Mouse (Mus musculus) myocyte (in vitro differentiated cells): ENCODE measurements around the gene Grb10.

ENCODE experiments used
- MYOD1 ChIP-seq, 3 experiments: IDR thresholded peaks; one replicate each; pipeline ENCODE4 v1.6.1; 2011; ENCODE audit warnings: control low read depth in 2 of 3, low read depth in 2 of 3, mild to moderate bottlenecking in 2 of 3, moderate library complexity in 1 of 3; ENCODE audit not compliant: insufficient read length in 2 of 3, control insufficient read depth in 1 of 3
- POLR2A ChIP-seq: IDR thresholded peaks from one replicate; pipeline ENCODE4 v1.6.1; 2011; ENCODE audit warnings: low read depth, mild to moderate bottlenecking, control low read depth, moderate library complexity; ENCODE audit not compliant: insufficient read length
- POLR2AphosphoS2 ChIP-seq: IDR thresholded peaks from one replicate; pipeline ENCODE4 v1.6.1; 2011; ENCODE audit warnings: low read depth, control low read depth; ENCODE audit not compliant: insufficient read length
- TCF12 ChIP-seq: IDR thresholded peaks from one replicate; pipeline ENCODE4 v1.6.1; 2011; ENCODE audit warnings: mild to moderate bottlenecking, control low read depth; ENCODE audit not compliant: poor library complexity, insufficient read depth, severe bottlenecking
- TCF3 ChIP-seq: IDR thresholded peaks from one replicate; pipeline ENCODE4 v1.6.1; 2011; ENCODE audit warnings: low read depth, control low read depth; ENCODE audit not compliant: insufficient read length

DNA sequence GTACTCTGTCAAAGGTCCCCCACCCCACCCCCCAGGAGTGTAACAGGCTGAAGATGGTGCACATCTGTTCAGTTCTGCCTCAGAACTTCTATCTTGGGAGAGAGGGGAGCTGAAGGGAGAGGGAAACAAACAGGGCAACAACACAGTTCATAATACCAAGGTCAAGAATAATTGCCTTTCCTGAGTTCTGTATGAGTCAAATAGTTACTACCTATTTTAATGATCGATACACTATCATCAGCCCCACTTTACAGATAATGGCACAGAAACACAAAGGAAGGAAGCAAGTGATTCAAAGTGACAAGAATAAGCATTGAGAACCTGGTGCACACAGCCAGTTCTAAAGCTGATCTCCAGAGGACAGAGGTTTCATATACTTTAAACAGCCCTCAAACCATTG, 99.9 kb downstream of the Grb10 start:
- TF ChIP-seq POLR2AphosphoS2 (no peak), POLR2A (no peak), TCF3 (no peak), TCF12 (no peak), MYOD1 (IDR thresholded peaks at IDR 0.05; ENCODE audit: control insufficient read depth in 1 of 3, insufficient read length in 2 of 3, low read depth in 2 of 3) (no peak)
